Mouse (Mus musculus) cerebellum, adult 2 months (tissue): ENCODE data around the gene Map1b.

Source experiments
- CTCF ChIP-seq: fragments of 200-500 bp; IDR thresholded peaks from 2 replicates; pipeline ENCODE4 v1.5.1; 2011; ENCODE audit warnings: low read depth, mild to moderate bottlenecking, control low read depth, low read length, moderate library complexity, borderline replicate concordance; ENCODE audit not compliant: insufficient read depth
- POLR2A ChIP-seq: fragments of 200-500 bp; IDR thresholded peaks from 2 replicates; pipeline ENCODE4 v1.6.1; 2011; ENCODE audit warnings: low read length, control low read depth, borderline replicate concordance; ENCODE audit not compliant: insufficient read depth

DNA sequence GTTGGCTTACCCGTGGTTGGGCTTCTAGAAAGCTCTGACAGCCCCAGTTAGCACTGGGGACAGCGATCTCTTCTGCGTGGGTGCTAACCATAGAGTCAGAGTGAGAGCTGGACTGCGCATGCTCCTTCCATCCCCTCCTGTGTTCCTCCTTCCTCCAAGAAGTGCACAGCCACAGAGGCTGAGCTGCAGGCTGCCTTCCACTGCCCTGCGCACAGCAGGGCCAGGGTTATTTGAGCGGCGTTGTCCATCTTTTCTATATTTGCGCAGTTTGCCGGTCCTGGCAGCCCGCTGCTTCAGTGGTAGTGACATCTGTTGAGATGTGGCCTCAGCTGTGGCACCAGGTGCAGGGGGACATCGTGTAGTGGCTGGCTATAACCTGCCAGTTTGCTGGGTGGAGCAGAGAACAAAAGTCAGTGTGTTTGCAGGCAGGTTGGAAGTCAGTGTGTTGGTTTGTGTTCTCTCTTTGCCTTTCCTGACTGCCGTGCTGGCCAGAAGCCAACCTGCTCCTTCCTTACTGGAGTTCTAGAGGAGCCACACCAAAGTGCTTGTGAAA lies 118.1 kb downstream of the Map1b start:
- TF ChIP-seq CTCF, result no peak
- TF ChIP-seq POLR2A, result no peak
